Mouse (Mus musculus): ENCODE results near the gene Crybb1. TPM values are rescaled to one million over a fixed set of nuclear protein-coding genes. Genes with fewer than 3 reads are reported as not detected.

Gene Crybb1
- polyA plus RNA-seq, 1 experiment: not detected

- WGBS: 81% methylated on average over 4 of the region's 4 CpGs
- Histone ChIP-seq H3K27ac (ENCODE audit: control insufficient read depth, insufficient read depth, low read depth, low read length, poor library complexity) (no peak overlapping the region), H3K4me1 (ENCODE audit: control insufficient read depth, insufficient read depth, low read length) (peaks cover 20% of the 10 kb centered on the region), H3K4me3 (replicated peaks; ENCODE audit: control insufficient read depth, low read depth, low read length) (no peak overlapping the region)
- TF ChIP-seq CTCF (IDR thresholded peaks at IDR 0.05; ENCODE audit: control insufficient read depth, insufficient read depth, low read length): no peak
- TF ChIP-seq POLR2A (IDR thresholded peaks at IDR 0.05; ENCODE audit: borderline replicate concordance, control insufficient read depth, low read depth, low read length): no peak
Observed at GRCm38 (mm10) chr5:112294696-112295095, 39.1 kb downstream of the Crybb1 start.

DNA sequence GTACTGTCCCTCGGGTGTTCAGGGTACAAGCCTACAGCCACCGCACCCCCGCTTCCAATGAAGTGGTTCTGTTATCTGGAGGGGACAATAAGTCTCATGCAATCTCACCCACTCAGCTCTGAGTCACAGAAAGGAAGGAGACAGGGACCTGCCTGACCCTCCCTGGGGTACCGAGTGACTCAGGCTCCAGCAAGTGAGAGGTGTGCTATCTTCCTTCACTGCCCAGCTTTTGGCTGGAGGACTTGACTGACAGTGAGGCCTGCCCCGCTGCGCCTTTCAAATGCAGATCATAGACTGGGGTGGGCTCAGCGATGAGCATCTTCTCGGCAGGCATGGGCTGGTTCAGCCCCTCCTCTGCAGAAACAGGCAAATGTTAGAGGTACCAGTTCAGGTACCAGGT lies 39.5 kb downstream of the Crybb1 start:
- TF ChIP-seq POLR2A (IDR thresholded peaks at IDR 0.05; ENCODE audit: borderline replicate concordance, control insufficient read depth, low read depth, low read length) (no peak), CTCF (IDR thresholded peaks at IDR 0.05; ENCODE audit: control insufficient read depth, insufficient read depth, low read length) (no peak)
- no peak overlapping the region for H3K27ac ChIP-seq (ENCODE audit: control insufficient read depth, insufficient read depth, low read depth, low read length, poor library complexity)
- WGBS: 50% methylated on average over 8 of the region's 8 CpGs
- H3K4me1 ChIP-seq (ENCODE audit: control insufficient read depth, insufficient read depth, low read length): peaks cover 22% of the 10 kb centered on the region
- no peak overlapping the region for H3K4me3 ChIP-seq (replicated peaks; ENCODE audit: control insufficient read depth, low read depth, low read length)

GRCm38 (mm10) chr5:112295564-112295963 lies 39.9 kb downstream of the Crybb1 start:
- 77% methylated on average over 8 of the region's 8 CpGs for WGBS
- no peak for TF ChIP-seq POLR2A (IDR thresholded peaks at IDR 0.05; ENCODE audit: borderline replicate concordance, control insufficient read depth, low read depth, low read length)
- TF ChIP-seq CTCF (IDR thresholded peaks at IDR 0.05; ENCODE audit: control insufficient read depth, insufficient read depth, low read length): no peak
- no peak overlapping the region for H3K4me3 ChIP-seq (replicated peaks; ENCODE audit: control insufficient read depth, low read depth, low read length)
- peaks cover 24% of the 10 kb centered on the region for H3K4me1 ChIP-seq (ENCODE audit: control insufficient read depth, insufficient read depth, low read length)
- no peak overlapping the region for H3K27ac ChIP-seq (ENCODE audit: control insufficient read depth, insufficient read depth, low read depth, low read length, poor library complexity)

DNA sequence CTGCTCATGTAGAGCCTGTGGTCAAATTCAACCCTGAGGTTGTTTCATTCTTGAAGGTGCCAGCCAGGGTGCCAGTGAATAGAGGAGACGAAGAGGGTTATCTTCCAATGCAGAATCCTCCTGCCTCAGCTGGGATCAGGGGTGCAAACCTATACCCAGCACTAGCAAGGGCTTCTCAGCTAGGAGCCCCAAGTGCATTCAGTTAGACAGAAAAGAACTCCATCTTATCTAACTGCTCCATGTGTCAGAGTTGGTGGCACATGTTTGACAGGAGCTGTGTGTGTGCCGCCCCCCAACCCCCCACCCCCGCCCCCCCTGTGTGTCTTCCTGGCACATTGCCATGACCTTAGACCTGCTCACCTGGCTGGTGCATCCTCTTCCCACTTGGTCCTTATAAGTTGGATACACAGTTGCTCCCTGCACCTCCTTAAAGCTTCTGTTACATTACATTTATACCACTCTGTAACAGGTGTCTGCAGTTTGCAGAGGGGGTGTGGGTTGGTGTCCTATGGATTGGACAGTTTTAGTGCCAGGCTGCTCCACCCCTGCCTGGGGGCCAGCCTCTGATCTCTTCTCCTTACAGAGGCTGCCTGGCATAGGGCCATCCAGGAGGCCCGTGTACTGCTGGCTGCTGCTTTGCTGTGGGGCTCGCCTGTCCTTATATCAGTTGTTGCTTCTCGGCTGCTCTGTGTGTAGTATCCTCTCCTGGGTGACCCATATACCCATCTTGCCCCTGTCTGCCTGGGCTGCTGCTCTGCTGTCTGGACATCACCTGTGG lies 41.0 kb downstream of the Crybb1 start:
- H3K4me3 ChIP-seq (replicated peaks; ENCODE audit: control insufficient read depth, low read depth, low read length): no peak overlapping the region
- H3K4me1 ChIP-seq (ENCODE audit: control insufficient read depth, insufficient read depth, low read length): peaks cover 26% of the 10 kb centered on the region
- TF ChIP-seq POLR2A (IDR thresholded peaks at IDR 0.05; ENCODE audit: borderline replicate concordance, control insufficient read depth, low read depth, low read length) (no peak), CTCF (IDR thresholded peaks at IDR 0.05; ENCODE audit: control insufficient read depth, insufficient read depth, low read length) (no peak)
- peak overlapping the region; percentile 59 for H3K27ac ChIP-seq (ENCODE audit: control insufficient read depth, insufficient read depth, low read depth, low read length, poor library complexity)
- WGBS: 32% methylated on average over 6 of the region's 6 CpGs

- H3K4me3 ChIP-seq (replicated peaks; ENCODE audit: control insufficient read depth, low read depth, low read length): no peak overlapping the region
- WGBS: 11% methylated on average over 2 of the region's 2 CpGs
- no peak for TF ChIP-seq POLR2A (IDR thresholded peaks at IDR 0.05; ENCODE audit: borderline replicate concordance, control insufficient read depth, low read depth, low read length)
- no peak for TF ChIP-seq CTCF (IDR thresholded peaks at IDR 0.05; ENCODE audit: control insufficient read depth, insufficient read depth, low read length)
- H3K27ac ChIP-seq (ENCODE audit: control insufficient read depth, insufficient read depth, low read depth, low read length, poor library complexity): peak overlapping the region; percentile 59
- peaks cover 26% of the 10 kb centered on the region for H3K4me1 ChIP-seq (ENCODE audit: control insufficient read depth, insufficient read depth, low read length)
Observed at GRCm38 (mm10) chr5:112297257-112297656, 41.6 kb downstream of the Crybb1 start.

GRCm38 (mm10) chr5:112298226-112298988 lies 42.8 kb downstream of the Crybb1 start:
- peak overlapping the region; percentile 20; the same call in 1 of the 2 replicates for H3K27ac ChIP-seq (ENCODE audit: control insufficient read depth, insufficient read depth, low read depth, low read length, poor library complexity)
- no peak overlapping the region for H3K4me3 ChIP-seq (replicated peaks; ENCODE audit: control insufficient read depth, low read depth, low read length)
- 29% methylated on average over 12 of the region's 12 CpGs for WGBS
- no peak for TF ChIP-seq POLR2A (IDR thresholded peaks at IDR 0.05; ENCODE audit: borderline replicate concordance, control insufficient read depth, low read depth, low read length)
- no peak for TF ChIP-seq CTCF (IDR thresholded peaks at IDR 0.05; ENCODE audit: control insufficient read depth, insufficient read depth, low read length)
- peaks cover 26% of the 10 kb centered on the region for H3K4me1 ChIP-seq (ENCODE audit: control insufficient read depth, insufficient read depth, low read length)

DNA sequence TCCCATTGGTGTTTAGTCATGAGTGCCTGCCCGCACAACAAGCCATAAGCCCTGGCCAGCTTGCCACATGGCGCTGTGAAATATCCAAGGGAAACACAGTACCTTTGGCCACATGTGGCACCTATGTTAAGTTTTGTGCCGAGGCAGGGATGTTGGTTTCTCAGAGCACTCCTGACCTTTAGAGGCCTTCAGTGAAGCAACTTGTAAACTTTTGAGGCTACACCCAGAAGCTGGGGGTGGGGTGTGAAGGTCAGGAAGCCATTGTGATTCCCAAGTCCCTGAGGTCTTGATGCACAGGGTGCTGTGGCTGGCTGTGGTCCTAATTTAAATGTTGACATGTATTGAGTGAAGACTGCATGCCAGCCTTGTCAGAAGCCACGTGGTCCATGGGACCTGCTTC lies 43.8 kb downstream of the Crybb1 start:
- Histone ChIP-seq H3K4me1 (ENCODE audit: control insufficient read depth, insufficient read depth, low read length) (peaks cover 24% of the 10 kb centered on the region), H3K27ac (ENCODE audit: control insufficient read depth, insufficient read depth, low read depth, low read length, poor library complexity) (peak overlapping the region; percentile 20; the same call in 1 of the 2 replicates), H3K4me3 (replicated peaks; ENCODE audit: control insufficient read depth, low read depth, low read length) (no peak overlapping the region)
- WGBS: 75% methylated on average over 4 of the region's 4 CpGs
- TF ChIP-seq POLR2A (IDR thresholded peaks at IDR 0.05; ENCODE audit: borderline replicate concordance, control insufficient read depth, low read depth, low read length) (no peak), CTCF (IDR thresholded peaks at IDR 0.05; ENCODE audit: control insufficient read depth, insufficient read depth, low read length) (no peak)

GRCm38 (mm10) chr5:112300112-112300511 lies 44.5 kb downstream of the Crybb1 start:
- peaks cover 24% of the 10 kb centered on the region for H3K4me1 ChIP-seq (ENCODE audit: control insufficient read depth, insufficient read depth, low read length)
- 57% methylated on average over 2 of the region's 2 CpGs for whole genome bisulfite sequencing

More at GRCm38 (mm10) chr5:112300112-112300511, 44.5 kb downstream of the Crybb1 start:
- H3K27ac ChIP-seq (ENCODE audit: control insufficient read depth, insufficient read depth, low read depth, low read length, poor library complexity): no peak overlapping the region
- H3K4me3 ChIP-seq (replicated peaks; ENCODE audit: control insufficient read depth, low read depth, low read length): no peak overlapping the region
- no peak for TF ChIP-seq POLR2A (IDR thresholded peaks at IDR 0.05; ENCODE audit: borderline replicate concordance, control insufficient read depth, low read depth, low read length)
- no peak for TF ChIP-seq CTCF (IDR thresholded peaks at IDR 0.05; ENCODE audit: control insufficient read depth, insufficient read depth, low read length)
